Mouse (Mus musculus) bone marrow, adult 2 months (tissue): ENCODE results near the gene Rac1.

Source experiments
- CTCF ChIP-seq: fragments of 200-500 bp; IDR thresholded peaks from 2 replicates; pipeline ENCODE4 v1.5.1; 2011; ENCODE audit warnings: low read length, control low read depth; ENCODE audit not compliant: control insufficient read depth, insufficient read depth
- POLR2A ChIP-seq: fragments of 200-500 bp; IDR thresholded peaks from 2 replicates; pipeline ENCODE4 v1.6.1; 2011; ENCODE audit warnings: low read depth, mild to moderate bottlenecking, control low read depth, low read length, borderline replicate concordance; ENCODE audit not compliant: control insufficient read depth

- no peak for TF ChIP-seq CTCF
- TF ChIP-seq POLR2A, result no peak
Measured at GRCm38 (mm10) chr5:143572195-143572594, 44.4 kb upstream of the Rac1 start.
